Mouse (Mus musculus): ENCODE data around the gene Gm10184. TPM values are rescaled to one million over a fixed set of nuclear protein-coding genes. Genes with fewer than 3 reads are reported as not detected.
A peak's percentile ranks its signal among the peaks of the same experiment; 100 is the strongest.
"Not testable (repeated sequence)": the region's sequence is repeated elsewhere in the genome, so short reads cannot be mapped to it uniquely, and the experiment has no call there.

Gm10184 gene
- 1.0 and 1.8 TPM in 2 replicates for total RNA-seq (2014; rRNA removed)
- polyA plus RNA-seq (2012; rRNA removed): 19.0 TPM in 2 replicates

DNA sequence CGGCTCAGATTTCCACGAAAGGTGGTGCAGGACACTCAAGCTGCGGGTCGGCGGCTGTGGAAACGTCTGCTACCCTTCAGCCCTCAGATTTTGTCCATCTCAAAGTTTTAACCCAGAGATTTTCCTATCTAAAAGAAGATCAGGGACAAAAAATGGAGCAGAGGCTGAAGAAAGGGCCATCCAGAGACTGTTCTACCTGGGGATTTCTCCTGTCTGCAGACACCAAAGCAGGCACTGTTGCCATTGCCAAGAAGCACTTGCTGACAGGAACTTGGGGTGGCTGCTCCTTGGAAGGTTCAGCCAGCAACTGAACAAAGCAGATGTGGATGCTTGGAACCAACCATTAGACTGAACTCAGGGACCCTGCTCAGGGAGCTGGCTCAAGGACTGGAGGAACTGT lies at the start of gene Gm10184:
Gene Gm10184 (minus strand): TSS at position 101 of the 400 bp plus-strand sequence.
- Histone ChIP-seq H3K79me2 (ENCODE audit: control insufficient read depth, insufficient read depth, low read length) (no peaks in the 10 kb centered on the region), H3K9ac (ENCODE audit: low read depth, low read length) (no peak within 1 kb of the TSS), H3K27ac (replicated peaks; ENCODE audit: insufficient read depth, low read depth, low read length) (no peak within 1 kb of the TSS), H3K4me3 (ENCODE audit: insufficient read depth, low read depth, low read length) (no peak within 1 kb of the TSS), H3K27me3 (ENCODE audit: control insufficient read depth, insufficient read depth, low read length) (no peaks in the 10 kb centered on the region), H3K36me3 (ENCODE audit: control insufficient read depth, insufficient read depth, low read length) (no peaks in the 10 kb centered on the region), H3K4me1 (ENCODE audit: control insufficient read depth, insufficient read depth, low read length) (no peaks in the 10 kb centered on the region)
- WGBS: 92% methylated on average over 6 of the region's 6 CpGs
- TF ChIP-seq POLR2A (IDR thresholded peaks at IDR 0.05; ENCODE audit: extremely low read depth, insufficient read depth, low read length): no peak
- no peak for TF ChIP-seq CTCF (IDR thresholded peaks at IDR 0.05; ENCODE audit: low read depth, low read length)
- DNase-seq (ENCODE audit: extremely low read depth, low read depth, low spot score): no peak

DNA sequence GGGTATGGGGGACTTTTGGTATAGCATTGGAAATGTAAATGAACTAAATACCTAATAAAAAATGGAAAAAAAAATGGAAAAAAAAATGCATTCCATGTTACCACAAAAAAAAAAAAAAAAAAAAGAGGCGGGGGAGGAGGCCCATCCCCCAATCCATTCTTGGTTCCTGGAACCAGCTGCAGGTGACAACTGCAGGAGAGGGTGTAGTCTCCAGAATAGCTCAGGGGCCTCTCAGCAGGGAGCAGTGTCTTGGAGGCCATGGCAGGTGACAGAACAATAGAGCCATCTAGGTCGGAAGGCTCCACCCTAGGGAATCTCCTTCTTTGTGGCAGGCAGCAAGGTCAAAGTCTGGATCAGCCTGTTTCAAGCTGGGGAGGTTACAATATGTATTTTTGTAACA lies 23.7 kb upstream of the Gm10184 start:
- no peak for TF ChIP-seq CTCF (IDR thresholded peaks at IDR 0.05; ENCODE audit: low read depth, low read length)
- TF ChIP-seq POLR2A (IDR thresholded peaks at IDR 0.05; ENCODE audit: extremely low read depth, insufficient read depth, low read length): no peak
- Histone ChIP-seq H3K79me2 (ENCODE audit: control insufficient read depth, insufficient read depth, low read length) (no peaks in the 10 kb centered on the region), H3K27ac (replicated peaks; ENCODE audit: insufficient read depth, low read depth, low read length) (no peak overlapping the region), H3K4me3 (ENCODE audit: insufficient read depth, low read depth, low read length) (no peak overlapping the region), H3K4me1 (ENCODE audit: control insufficient read depth, insufficient read depth, low read length) (no peaks in the 10 kb centered on the region), H3K36me3 (ENCODE audit: control insufficient read depth, insufficient read depth, low read length) (no peaks in the 10 kb centered on the region), H3K9ac (ENCODE audit: low read depth, low read length) (no peak overlapping the region), H3K27me3 (ENCODE audit: control insufficient read depth, insufficient read depth, low read length) (no peaks in the 10 kb centered on the region)
- DNase-seq (ENCODE audit: extremely low read depth, low read depth, low spot score): no peak
- 93% methylated on average over 2 of the region's 2 CpGs for WGBS

DNA sequence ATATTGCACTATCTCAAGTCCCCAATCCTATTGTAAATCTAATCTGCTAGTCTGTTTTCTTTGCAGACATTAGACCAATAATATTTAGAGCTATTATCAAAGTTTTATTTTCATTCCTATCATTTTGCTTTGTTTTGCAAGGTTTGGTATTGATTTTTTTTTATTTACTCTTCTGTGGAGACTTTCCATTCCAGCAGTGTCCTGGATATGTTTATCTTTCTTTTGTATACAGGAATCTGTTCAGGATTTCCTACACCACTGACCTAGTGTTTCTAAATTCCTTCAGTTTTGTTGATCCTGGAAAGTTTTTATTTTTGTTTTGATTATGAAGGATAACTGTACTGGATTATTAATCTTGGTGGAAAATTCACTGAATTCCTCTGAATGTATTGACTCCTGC lies 2.6 kb downstream of the Gm10184 start:
- H3K4me3 ChIP-seq (ENCODE audit: insufficient read depth, low read depth, low read length): no peak overlapping the region
- no peak overlapping the region for H3K9ac ChIP-seq (ENCODE audit: low read depth, low read length)
- no peaks in the 10 kb centered on the region for H3K36me3 ChIP-seq (ENCODE audit: control insufficient read depth, insufficient read depth, low read length)
- H3K79me2 ChIP-seq (ENCODE audit: control insufficient read depth, insufficient read depth, low read length): no peaks in the 10 kb centered on the region
- H3K27me3 ChIP-seq (ENCODE audit: control insufficient read depth, insufficient read depth, low read length): no peaks in the 10 kb centered on the region
- TF ChIP-seq POLR2A (IDR thresholded peaks at IDR 0.05; ENCODE audit: extremely low read depth, insufficient read depth, low read length) (no peak), CTCF (IDR thresholded peaks at IDR 0.05; ENCODE audit: low read depth, low read length) (no peak)
- H3K4me1 ChIP-seq (ENCODE audit: control insufficient read depth, insufficient read depth, low read length): no peaks in the 10 kb centered on the region
- no peak overlapping the region for H3K27ac ChIP-seq (replicated peaks; ENCODE audit: insufficient read depth, low read depth, low read length)
- peak; percentile 80 for DNase-seq (ENCODE audit: extremely low read depth, low read depth, low spot score)

DNA sequence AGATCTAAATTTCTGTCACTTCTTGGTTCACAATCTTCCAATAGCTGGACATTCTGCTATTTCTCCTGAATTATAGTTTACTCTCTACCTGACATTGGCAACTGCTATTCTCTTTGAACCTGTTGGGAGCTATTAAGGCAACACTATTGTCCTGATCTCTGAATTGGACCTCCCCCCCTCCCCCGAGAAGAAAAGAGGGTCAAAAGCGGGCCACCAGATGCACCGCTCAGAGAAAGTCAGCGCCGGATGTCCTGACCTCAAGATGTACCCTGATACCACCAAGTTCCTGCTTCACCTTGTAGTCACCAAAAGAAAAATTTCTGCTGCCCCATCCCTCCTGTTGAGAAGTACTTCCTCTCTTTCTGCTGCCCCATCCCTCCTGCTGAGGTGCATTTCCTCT lies 5.5 kb downstream of the Gm10184 start:
- DNase-seq (ENCODE audit: extremely low read depth, low read depth, low spot score); H3K9ac ChIP-seq (ENCODE audit: low read depth, low read length); H3K4me1 ChIP-seq (ENCODE audit: control insufficient read depth, insufficient read depth, low read length); H3K79me2 ChIP-seq (ENCODE audit: control insufficient read depth, insufficient read depth, low read length); H3K27ac ChIP-seq (replicated peaks; ENCODE audit: insufficient read depth, low read depth, low read length); H3K4me3 ChIP-seq (ENCODE audit: insufficient read depth, low read depth, low read length); H3K27me3 ChIP-seq (ENCODE audit: control insufficient read depth, insufficient read depth, low read length); H3K36me3 ChIP-seq (ENCODE audit: control insufficient read depth, insufficient read depth, low read length): not testable (repeated sequence)
- 94% methylated on average over 5 of the region's 5 CpGs for WGBS

DNA sequence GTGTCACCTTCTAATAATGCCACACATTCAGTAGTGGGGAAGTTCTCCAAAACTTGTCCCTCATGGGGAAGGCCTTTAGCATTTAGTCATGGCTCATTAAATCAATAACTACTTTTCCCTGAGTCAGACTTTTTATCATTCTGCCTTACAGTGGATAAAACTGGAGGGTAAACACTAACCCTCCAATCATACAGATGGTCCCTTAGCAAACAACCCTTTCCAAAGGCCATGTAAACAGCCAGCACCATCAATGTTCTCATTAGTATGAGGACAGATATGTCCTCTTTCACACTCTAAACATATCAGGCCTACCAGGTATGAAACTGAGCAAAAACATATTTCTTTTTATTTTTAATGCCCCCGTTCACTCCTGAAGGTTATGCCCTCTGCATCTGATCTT lies 7.5 kb downstream of the Gm10184 start:
- Histone ChIP-seq H3K79me2 (ENCODE audit: control insufficient read depth, insufficient read depth, low read length) (no peaks in the 10 kb centered on the region), H3K36me3 (ENCODE audit: control insufficient read depth, insufficient read depth, low read length) (no peaks in the 10 kb centered on the region), H3K4me3 (ENCODE audit: insufficient read depth, low read depth, low read length) (no peak overlapping the region), H3K9ac (ENCODE audit: low read depth, low read length) (no peak overlapping the region), H3K27ac (replicated peaks; ENCODE audit: insufficient read depth, low read depth, low read length) (no peak overlapping the region), H3K4me1 (ENCODE audit: control insufficient read depth, insufficient read depth, low read length) (no peaks in the 10 kb centered on the region), H3K27me3 (ENCODE audit: control insufficient read depth, insufficient read depth, low read length) (no peaks in the 10 kb centered on the region)
- TF ChIP-seq CTCF (IDR thresholded peaks at IDR 0.05; ENCODE audit: low read depth, low read length) (no peak), POLR2A (IDR thresholded peaks at IDR 0.05; ENCODE audit: extremely low read depth, insufficient read depth, low read length) (no peak)
- peak; percentile 36 for DNase-seq (ENCODE audit: extremely low read depth, low read depth, low spot score)
- WGBS: 67% methylated on average over 1 of the region's 1 CpGs

DNA sequence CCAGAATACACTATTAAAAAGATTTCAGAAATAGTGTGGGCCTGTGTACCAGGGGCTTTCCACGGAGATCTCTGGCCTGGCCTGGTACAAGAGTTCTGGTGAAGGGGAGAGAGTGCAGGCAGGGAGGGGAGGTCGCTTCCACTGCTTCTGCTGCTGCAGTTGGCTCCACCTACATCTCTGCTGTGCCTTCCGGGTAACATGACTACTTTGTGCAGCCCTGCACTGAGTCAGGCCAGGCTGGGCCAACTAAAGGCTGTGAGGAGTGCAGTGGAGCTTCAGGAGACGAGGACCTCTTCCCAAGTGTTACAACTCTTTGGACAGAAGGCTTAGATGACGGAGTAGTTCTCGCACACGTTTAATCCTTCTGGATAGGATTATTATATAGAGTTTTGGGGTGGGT lies 9.6 kb downstream of the Gm10184 start:
- no peaks in the 10 kb centered on the region for H3K79me2 ChIP-seq (ENCODE audit: control insufficient read depth, insufficient read depth, low read length)
- H3K9ac ChIP-seq (ENCODE audit: low read depth, low read length): no peak overlapping the region
- no peaks in the 10 kb centered on the region for H3K4me1 ChIP-seq (ENCODE audit: control insufficient read depth, insufficient read depth, low read length)
- H3K36me3 ChIP-seq (ENCODE audit: control insufficient read depth, insufficient read depth, low read length): no peaks in the 10 kb centered on the region
- no peaks in the 10 kb centered on the region for H3K27me3 ChIP-seq (ENCODE audit: control insufficient read depth, insufficient read depth, low read length)
- no peak overlapping the region for H3K27ac ChIP-seq (replicated peaks; ENCODE audit: insufficient read depth, low read depth, low read length)
- DNase-seq (ENCODE audit: extremely low read depth, low read depth, low spot score): no peak
- H3K4me3 ChIP-seq (ENCODE audit: insufficient read depth, low read depth, low read length): no peak overlapping the region
- WGBS: 73% methylated on average over 7 of the region's 7 CpGs
- TF ChIP-seq POLR2A (IDR thresholded peaks at IDR 0.05; ENCODE audit: extremely low read depth, insufficient read depth, low read length) (no peak), CTCF (IDR thresholded peaks at IDR 0.05; ENCODE audit: low read depth, low read length) (no peak)
